Mouse (Mus musculus) right cerebral cortex, postnatal 14 days (tissue): ENCODE data around the gene Ano2.

Source experiments
- DNase-seq: peaks from one replicate; pipeline ENCODE4 v3.0.0; 2022

The Ano2 gene

GRCm38 (mm10) chr6:126080531-126080930 lies 390.3 kb downstream of the Ano2 start:
- no peak for DNase-seq

GRCm38 (mm10) chr6:126086321-126086950 lies 396.2 kb downstream of the Ano2 start:
- no peak for DNase-seq

- DNase-seq, result no peak
These were observed 398.5 kb downstream of the Ano2 start for GRCm38 (mm10) chr6:126088489-126089265.
